Comparison of ENCODE assay signal across 21 mouse cellular contexts in the genomic region with DNA sequence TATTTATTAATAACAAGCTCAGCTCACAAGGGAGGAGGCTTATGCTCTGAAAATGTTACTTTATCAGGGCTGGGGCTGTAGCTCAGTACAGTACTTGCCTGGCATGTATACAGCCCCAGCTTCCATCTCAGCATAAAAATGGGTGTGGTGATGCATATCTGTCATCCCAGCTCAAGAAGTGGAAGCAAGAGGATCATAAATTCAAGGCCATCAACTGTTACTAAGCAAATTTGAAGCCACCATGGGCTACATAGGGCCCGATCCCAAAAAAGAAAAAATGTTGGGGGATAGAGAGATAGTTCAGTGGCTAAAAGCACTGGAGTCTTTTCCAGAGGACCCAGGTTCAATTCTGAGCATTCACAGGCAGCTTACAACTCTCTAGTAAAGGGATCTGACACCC. TPM values are rescaled to one million over a fixed set of nuclear protein-coding genes. Genes with fewer than 3 reads are reported as not detected.
A peak's percentile ranks its signal among the peaks of the same experiment; 100 is the strongest.
DNase-seq lines count a peak whose midpoint lies in the region; ATAC-seq and TF ChIP-seq lines count a peak whose summit lies in the region.
"Had no signal": no experiment of that assay in that cellular context is flagged by ENCODE, and none has a peak within 500 bp of the region (broad histone marks: within the 10 kb centered on the region; RNA-seq: fewer than 3 reads in every experiment).

No protein-coding gene starts in this region.

- no peak for TF ChIP-seq POLR2A in MEL (IDR thresholded peaks at IDR 0.05; ENCODE audit: control insufficient read depth in 1 of 2, insufficient read depth in 1 of 2, low read depth in 1 of 2, low read length in 2 of 2, poor library complexity in 1 of 2)

- peak in 1 of 3 experiments; percentile 18; a peak in 1 of 6 replicates for TF ChIP-seq CTCF in MEL (IDR thresholded peaks at IDR 0.05 in 2 of 3, conservative IDR thresholded peaks at IDR 0.05 in 1 of 3; ENCODE audit: control insufficient read depth in 1 of 3, insufficient read depth in 1 of 3, low read depth in 2 of 3, low read length in 3 of 3, poor library complexity in 1 of 3, severe bottlenecking in 1 of 3)

- peaks cover 37% of the 10 kb centered on the region for H3K36me3 ChIP-seq in lung, embryonic 16.5 days (ENCODE audit: control insufficient read depth, insufficient read depth, low read length)
- H3K36me3 ChIP-seq in MEL (ENCODE audit: control insufficient read depth in 1 of 2, insufficient read depth in 2 of 2, low read length in 2 of 2): peaks cover 6 to 43% of the 10 kb centered on the region in 2 experiments

- H3K9me3 ChIP-seq in lung, embryonic 16.5 days (ENCODE audit: control insufficient read depth, low read length): peaks cover 3% of the 10 kb centered on the region; the same call in 1 of the 2 replicates
- H3K9me3 ChIP-seq in MEL (replicated peaks; ENCODE audit: insufficient read depth, low read length): no peaks in the 10 kb centered on the region

- peak overlapping the region; percentile 31; the same call in 1 of the 2 replicates for H3K27ac ChIP-seq in lung, embryonic 16.5 days (ENCODE audit: low read length)
- H3K27ac ChIP-seq in MEL (ENCODE audit: control insufficient read depth, low read depth, low read length): no peak overlapping the region

- H3K9ac ChIP-seq in lung, embryonic 16.5 days (ENCODE audit: low read length): no peak overlapping the region
- H3K9ac ChIP-seq in MEL (ENCODE audit: control insufficient read depth, low read depth, low read length, poor library complexity, severe bottlenecking): no peak overlapping the region

- ATAC-seq in lung, embryonic 16.5 days (ENCODE audit: low read depth): no peak
- 0 out of 2 replicates have a peak, but pooled peaks have one; percentile 14 for ATAC-seq in megakaryocyte progenitor cell, adult 5-6 weeks (replicated peaks; ENCODE audit: poor library complexity)
- ATAC-seq: activated CD4-positive, CD25-positive, alpha-beta regulatory T cell, adult 4 months; CD4-positive, CD25-positive, alpha-beta regulatory T cell, adult 4 months; Patski had no signal

- H3K4me3 ChIP-seq in lung, embryonic 16.5 days (ENCODE audit: low read length): no peak overlapping the region
- no peak overlapping the region for H3K4me3 ChIP-seq in MEL (ENCODE audit: control insufficient read depth in 1 of 2, insufficient read depth in 1 of 2, low read depth in 2 of 2, low read length in 2 of 2)

- H3K27me3 ChIP-seq in lung, embryonic 16.5 days (ENCODE audit: control insufficient read depth, insufficient read depth, low read depth, low read length): no peaks in the 10 kb centered on the region
- no peaks in the 10 kb centered on the region for H3K27me3 ChIP-seq in MEL (ENCODE audit: control insufficient read depth in 1 of 2, insufficient read depth in 2 of 2, low read length in 2 of 2)
- H3K27me3 ChIP-seq: CH12.LX, Patski had no signal

- TF ChIP-seq RAD21 in MEL (IDR thresholded peaks at IDR 0.05; ENCODE audit: low read depth, low read length): no peak; the same call in 1 of the 2 replicates

- TF ChIP-seq EP300 in MEL (IDR thresholded peaks at IDR 0.05; ENCODE audit: low read depth in 1 of 2, low read length in 2 of 2): 0 out of 4 replicates have a peak, but pooled peaks of 1 of the 2 experiments have one; percentile 9

- DNase-seq in lung, postnatal 10 days: no peak
- DNase-seq in MEL (ENCODE audit: low read depth, low spot score): peak; percentile 71
- no peak for DNase-seq in layer of hippocampus, adult 8-10 months (ENCODE audit: low spot score in 2 of 2)
- DNase-seq in layer of hippocampus, postnatal 36 days: no peak
- DNase-seq: adrenal gland, adult 2 months; adrenal gland, adult 8-10 months; adrenal gland, postnatal 10 days; adrenal gland, postnatal 14 days; adrenal gland, postnatal 25 days; adrenal gland, postnatal 36 days; B cell, adult 2 months; cerebellum, adult 11 months; cerebellum, adult 11-12 months; cerebellum, adult 18-20 months; cerebellum, adult 2 months had no signal

- WGBS in lung, embryonic 16.5 days: 88% methylated on average over 1 of the region's 1 CpGs

- no peaks in the 10 kb centered on the region; the same call in 1 of the 2 replicates for H3K4me1 ChIP-seq in lung, embryonic 16.5 days (replicated peaks; ENCODE audit: control insufficient read depth, insufficient read depth, low read length)
- H3K4me1 ChIP-seq in MEL (ENCODE audit: control insufficient read depth in 1 of 2, insufficient read depth in 2 of 2, low read length in 2 of 2): peaks cover 6 to 7% of the 10 kb centered on the region in 2 experiments; a peak in 3 of 4 replicates

- no peaks in the 10 kb centered on the region for H3K79me2 ChIP-seq in MEL (ENCODE audit: control insufficient read depth, insufficient read depth, low read length, poor library complexity)

- H3K4me2 ChIP-seq in lung, embryonic 16.5 days (ENCODE audit: low read depth, low read length): no peak overlapping the region

TF ChIP-seq in MEL, 35 proteins besides CTCF, POLR2A, EP300 and RAD21 (continues in another document):
- TF ChIP-seq MAFK (IDR thresholded peaks at IDR 0.05; ENCODE audit: borderline replicate concordance, low read depth, low read length) (no peak), GATA1 (IDR thresholded peaks at IDR 0.05; ENCODE audit: low read depth, low read length) (peak; percentile 52), BHLHE40 (IDR thresholded peaks at IDR 0.05; ENCODE audit: borderline replicate concordance, low read depth, low read length) (no peak), MXI1 (IDR thresholded peaks at IDR 0.05; ENCODE audit: low read depth, low read length) (peak; percentile 20; the same call in 1 of the 2 replicates), MEF2A (IDR thresholded peaks at IDR 0.05; ENCODE audit: extremely low read depth, insufficient replicate concordance, low read depth, low read length, poor library complexity, severe bottlenecking) (no peak), GABPA (IDR thresholded peaks at IDR 0.05; ENCODE audit: low read depth, low read length) (no peak), HCFC1 (IDR thresholded peaks at IDR 0.05; ENCODE audit: low read depth, low read length) (no peak), SIN3A (IDR thresholded peaks at IDR 0.05; ENCODE audit: low read length) (peak; percentile 54; the same call in 1 of the 2 replicates), POLR2AphosphoS5 (IDR thresholded peaks at IDR 0.05; ENCODE audit: borderline replicate concordance, low read depth, low read length) (no peak), SMC3 (IDR thresholded peaks at IDR 0.05; ENCODE audit: low read depth, low read length) (0 out of 2 replicates have a peak, but pooled peaks have one; percentile 25), TBP (IDR thresholded peaks at IDR 0.05; ENCODE audit: low read depth, low read length) (no peak), KAT2A (conservative IDR thresholded peaks at IDR 0.05; ENCODE audit: low read depth, low read length) (no peak), TCF12 (IDR thresholded peaks at IDR 0.05; ENCODE audit: low read depth, low read length) (no peak), MYC (IDR thresholded peaks at IDR 0.05; ENCODE audit: low read depth, low read length) (no peak), USF2 (IDR thresholded peaks at IDR 0.05; ENCODE audit: borderline replicate concordance in 1 of 2, insufficient read depth in 1 of 2, low read depth in 1 of 2, low read length in 2 of 2) (no peak), NRF1 (IDR thresholded peaks at IDR 0.05; ENCODE audit: insufficient read depth, low read depth, low read length, poor library complexity, severe bottlenecking) (no peak), ETS1 (IDR thresholded peaks at IDR 0.05; ENCODE audit: low read depth, low read length) (no peak), MAZ (IDR thresholded peaks at IDR 0.05; ENCODE audit: low read depth, low read length) (0 out of 2 replicates have a peak, but pooled peaks have one; percentile 11), ZC3H11A (IDR thresholded peaks at IDR 0.05; ENCODE audit: low read depth, low read length) (peak; percentile 31; the same call in 1 of the 2 replicates), UBTF (IDR thresholded peaks at IDR 0.05; ENCODE audit: borderline replicate concordance, insufficient read depth, low read depth, low read length) (no peak), JUND (IDR thresholded peaks at IDR 0.05; ENCODE audit: low read depth, low read length) (no peak), CHD2 (IDR thresholded peaks at IDR 0.05; ENCODE audit: low read length) (no peak), MYB (IDR thresholded peaks at IDR 0.05; ENCODE audit: low read depth, low read length) (no peak), USF1 (IDR thresholded peaks at IDR 0.05; ENCODE audit: low read depth, low read length) (no peak), CHD1 (IDR thresholded peaks at IDR 0.05; ENCODE audit: low read depth, low read length) (no peak)

RNA-seq across cellular contexts. Expression of a gene that starts 15.9 kb away (rescaled TPM):
- polyA plus RNA-seq in lung, embryonic 16.5 days (2015; fragmentation: Nextera tagmentation; extraction: Ambion mirVana): 21.4 and 24.0 TPM in 2 replicates
- total RNA-seq in MEL (2012; rRNA removed): 32.1 and 41.5 TPM in 2 replicates
- polyA plus RNA-seq in MEL (2012; ENCODE audit: insufficient read depth in 1 of 2, insufficient read length in 2 of 2, low read depth in 1 of 2, low replicate concordance in 2 of 2, missing spikeins in 1 of 2): 10 to 100 TPM in 1 of 2 experiments, not detected in 1; 30.7 TPM
- total RNA-seq in megakaryocyte progenitor cell, adult 5-6 weeks (2015): 20.2 and 22.4 TPM in 2 replicates
- 22.5 and 28.4 TPM in 2 replicates for total RNA-seq in megakaryocyte progenitor cell, adult 5-6 weeks (2017)
- 10 to 100 TPM; 26.3 to 34.1 (median 29.9) TPM for total RNA-seq in layer of hippocampus, adult 8-10 months (2022)
- total RNA-seq in layer of hippocampus, postnatal 36 days (2021): 10 to 100 TPM; 25.2 to 32.8 TPM

RNA-seq across cellular contexts. Expression of a gene that starts 16.7 kb away (rescaled TPM):
- polyA plus RNA-seq in lung, embryonic 16.5 days (2015; fragmentation: Nextera tagmentation; extraction: Ambion mirVana): 20.5 and 21.5 TPM in 2 replicates
- 50.5 and 52.5 TPM in 2 replicates for total RNA-seq in MEL (2012; rRNA removed)
- polyA plus RNA-seq in MEL (2012; ENCODE audit: insufficient read depth in 1 of 2, insufficient read length in 2 of 2, low read depth in 1 of 2, low replicate concordance in 2 of 2, missing spikeins in 1 of 2): 10 to 100 TPM; 18.5 to 55.4 TPM
- 24.9 and 26.3 TPM in 2 replicates for total RNA-seq in megakaryocyte progenitor cell, adult 5-6 weeks (2015)
- 16.2 and 61.3 TPM in 2 replicates for total RNA-seq in megakaryocyte progenitor cell, adult 5-6 weeks (2017)
- total RNA-seq in layer of hippocampus, adult 8-10 months (2022): 10 to 100 TPM; 26.6 to 30.0 (median 27.0) TPM
- 10 to 100 TPM; 24.2 to 28.6 TPM for total RNA-seq in layer of hippocampus, postnatal 36 days (2021)

RNA-seq across cellular contexts. Expression of a gene that starts 44.6 kb away (rescaled TPM):
- 113 and 120 TPM in 2 replicates for polyA plus RNA-seq in lung, embryonic 16.5 days (2015; fragmentation: Nextera tagmentation; extraction: Ambion mirVana)
- total RNA-seq in MEL (2012; rRNA removed): 68.1 and 88.0 TPM in 2 replicates
- polyA plus RNA-seq in MEL (2012; ENCODE audit: insufficient read depth in 1 of 2, insufficient read length in 2 of 2, low read depth in 1 of 2, low replicate concordance in 2 of 2, missing spikeins in 1 of 2): 10 to 100 TPM; 30.7 to 31.5 TPM
- 40.6 and 48.8 TPM in 2 replicates for total RNA-seq in megakaryocyte progenitor cell, adult 5-6 weeks (2015)
- 34.6 and 43.3 TPM in 2 replicates for total RNA-seq in megakaryocyte progenitor cell, adult 5-6 weeks (2017)
- 10 to 100 TPM; 35.9 to 53.1 (median 42.1) TPM for total RNA-seq in layer of hippocampus, adult 8-10 months (2022)
- 10 to 100 TPM; 44.3 to 45.1 TPM for total RNA-seq in layer of hippocampus, postnatal 36 days (2021)
